ENCODE assay signal across 16 mouse cellular contexts in genomic region chr1:47019356-47019755, GRCm38 (mm10).
A peak's percentile ranks its signal among the peaks of the same experiment; 100 is the strongest.
DNase-seq lines count a peak whose midpoint lies in the region.
"Had no signal": no experiment of that assay in that cellular context is flagged by ENCODE, and none has a peak within 500 bp of the region (broad histone marks: within the 10 kb centered on the region; RNA-seq: fewer than 3 reads in every experiment).

No protein-coding gene starts in this region.

- intact Hi-C loops in gastrocnemius, postnatal 14 days (cut with DNase I; ENCODE audit: low total_unique reads): no loop called here
- intact Hi-C loops in heart, postnatal 10 days (cut with DNase I): no loop called here

- peak; percentile 6 for DNase-seq in gastrocnemius, postnatal 14 days
- no peak for DNase-seq in gastrocnemius, adult 8-10 months (ENCODE audit: low spot score in 2 of 2)
- peak; percentile 9 to 15 for DNase-seq in heart, postnatal 10 days
- DNase-seq in heart, adult 8-10 months (ENCODE audit: low spot score): no peak
- peak; percentile 1 for DNase-seq in ovary, postnatal 14 days (ENCODE audit: low spot score)
- DNase-seq in ovary, postnatal 36 days (ENCODE audit: low spot score): no peak
- no peak for DNase-seq in thymus, postnatal 14 days
- DNase-seq: adrenal gland, adult 2 months; cerebellum, adult 18-20 months; cerebellum, postnatal 14 days; gastrocnemius, adult 2 months; heart, postnatal 4 days; kidney, adult 2 months; layer of hippocampus, adult 9-11 months; lung, postnatal 10 days; thymus, adult 2 months had no signal

Comparison
In these comparisons a context has a peak if more than half of its experiments do, and no peak if none do; other contexts are left out.
1. DNase-seq: peak in gastrocnemius, postnatal 14 days (single experiment), heart, postnatal 10 days (2 of 2) and ovary, postnatal 14 days (single experiment); none in gastrocnemius, adult 8-10 months (0 of 2), heart, adult 8-10 months (single experiment), ovary, postnatal 36 days (single experiment) and thymus, postnatal 14 days (single experiment).